Mouse (Mus musculus) testis, adult 2 months (tissue): ENCODE measurements at regions not wholly inside any gene's neighbourhood (a gene's known extent, or its start where the extent isn't known, plus 50 kb on each side); places are given as distances from the start of the nearest gene placed in this dataset.

Source experiments
- H3K27ac ChIP-seq: fragments of 200-500 bp; 2 replicates; pipeline ENCODE4 v1.5.1; 2012; ENCODE audit warnings: low read depth, low read length; ENCODE audit not compliant: control insufficient read depth, insufficient read depth
- H3K27me3 ChIP-seq: fragments of 200-500 bp; 2 replicates; pipeline ENCODE4 v1.6.1; 2012; ENCODE audit warnings: mild to moderate bottlenecking, low read length, moderate library complexity; ENCODE audit not compliant: control insufficient read depth, insufficient read depth
- H3K36me3 ChIP-seq: fragments of 200-500 bp; 2 replicates; pipeline ENCODE4 v1.6.1; 2012; ENCODE audit warnings: mild to moderate bottlenecking, low read length; ENCODE audit not compliant: control insufficient read depth, insufficient read depth
- H3K4me1 ChIP-seq: fragments of 200-500 bp; 2 replicates; pipeline ENCODE4 v1.6.1; 2012; ENCODE audit warnings: low read length; ENCODE audit not compliant: control insufficient read depth, insufficient read depth
- H3K4me3 ChIP-seq: fragments of 200-500 bp; 2 replicates; pipeline ENCODE4 v1.5.1; 2012; ENCODE audit warnings: low read depth, mild to moderate bottlenecking, low read length, moderate library complexity, mixed read lengths; ENCODE audit not compliant: control insufficient read depth
- CTCF ChIP-seq: fragments of 200-500 bp; IDR thresholded peaks from 2 replicates; pipeline ENCODE4 v1.5.1; 2012; ENCODE audit warnings: low read depth, mild to moderate bottlenecking, inconsistent platforms, low read length, moderate library complexity; ENCODE audit not compliant: control insufficient read depth, insufficient read depth, insufficient replicate concordance
- POLR2A ChIP-seq: fragments of 200-500 bp; IDR thresholded peaks from 2 replicates; pipeline ENCODE4 v1.6.1; 2012; ENCODE audit warnings: low read depth, mild to moderate bottlenecking, inconsistent platforms, low read length, moderate library complexity; ENCODE audit not compliant: control insufficient read depth

DNA sequence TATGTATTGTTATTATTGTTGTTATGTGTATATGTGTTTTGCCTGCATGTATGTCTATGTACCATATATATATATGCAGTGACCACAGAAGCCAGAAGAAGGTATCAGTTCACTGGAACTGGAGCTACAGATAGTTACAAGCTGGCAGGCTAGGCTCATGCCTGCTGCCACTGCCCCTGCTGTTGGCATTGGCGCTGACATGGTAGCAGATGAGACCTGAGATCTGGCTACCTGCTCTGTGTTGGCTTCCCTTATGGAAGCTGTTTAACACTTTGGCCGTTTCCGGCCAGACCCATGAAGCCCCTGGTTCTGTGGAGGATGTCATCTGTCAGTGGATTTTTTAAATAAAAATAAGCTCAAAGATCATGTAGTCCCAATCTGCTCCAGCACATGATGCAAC, 178.1 kb downstream of the Mex3b start:
- H3K4me3 ChIP-seq = no peak overlapping the region
- H3K4me1 ChIP-seq = no peaks in the 10 kb centered on the region
- no peaks in the 10 kb centered on the region for H3K27me3 ChIP-seq
- H3K36me3 ChIP-seq = no peaks in the 10 kb centered on the region
- TF ChIP-seq CTCF = no peak
- TF ChIP-seq POLR2A = no peak
- H3K27ac ChIP-seq = no peak overlapping the region

- TF ChIP-seq POLR2A = no peak
- Histone ChIP-seq H3K27ac (no peak overlapping the region), H3K4me1 (no peaks in the 10 kb centered on the region), H3K36me3 (no peaks in the 10 kb centered on the region), H3K4me3 (no peak overlapping the region), H3K27me3 (no peaks in the 10 kb centered on the region)
These were observed 182.9 kb downstream of the Mex3b start for GRCm38 (mm10) chr7:83050011-83050410.

DNA sequence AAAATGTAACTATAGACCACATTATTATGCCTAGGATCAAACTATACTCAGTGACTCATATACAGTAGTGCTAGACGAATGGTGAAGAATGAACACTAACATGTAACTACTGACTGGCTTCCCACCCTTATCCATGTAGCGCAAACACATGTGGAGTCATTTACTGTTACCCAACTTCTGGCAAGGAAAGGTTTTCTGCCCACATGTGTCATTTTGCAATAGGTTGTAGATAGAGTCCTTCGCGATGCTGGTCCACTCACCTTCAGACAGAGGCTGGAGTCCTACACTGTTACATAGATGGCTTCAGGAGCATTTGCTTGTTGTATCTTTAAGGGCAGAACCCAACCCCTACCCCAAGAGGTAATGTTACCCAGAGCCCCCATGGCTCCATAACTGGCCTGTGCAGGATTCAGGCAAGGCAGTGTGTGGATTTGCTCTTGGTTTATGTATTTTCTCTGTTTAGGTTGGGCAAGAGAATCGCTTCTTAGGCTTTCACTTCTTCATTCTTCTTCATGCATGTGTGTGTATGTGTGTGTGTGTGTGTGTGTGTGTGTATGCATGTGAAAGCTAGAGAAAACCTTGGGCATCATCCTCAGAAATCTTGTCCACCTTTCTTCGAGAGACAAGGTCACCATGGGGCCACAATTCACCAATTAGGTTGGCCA, 183.8 kb downstream of the Mex3b start:
- no peak overlapping the region for H3K27ac ChIP-seq
- TF ChIP-seq CTCF (no peak), POLR2A (no peak)
- H3K27me3 ChIP-seq = no peaks in the 10 kb centered on the region
- no peaks in the 10 kb centered on the region for H3K4me1 ChIP-seq
- no peak overlapping the region for H3K4me3 ChIP-seq
- no peaks in the 10 kb centered on the region for H3K36me3 ChIP-seq

DNA sequence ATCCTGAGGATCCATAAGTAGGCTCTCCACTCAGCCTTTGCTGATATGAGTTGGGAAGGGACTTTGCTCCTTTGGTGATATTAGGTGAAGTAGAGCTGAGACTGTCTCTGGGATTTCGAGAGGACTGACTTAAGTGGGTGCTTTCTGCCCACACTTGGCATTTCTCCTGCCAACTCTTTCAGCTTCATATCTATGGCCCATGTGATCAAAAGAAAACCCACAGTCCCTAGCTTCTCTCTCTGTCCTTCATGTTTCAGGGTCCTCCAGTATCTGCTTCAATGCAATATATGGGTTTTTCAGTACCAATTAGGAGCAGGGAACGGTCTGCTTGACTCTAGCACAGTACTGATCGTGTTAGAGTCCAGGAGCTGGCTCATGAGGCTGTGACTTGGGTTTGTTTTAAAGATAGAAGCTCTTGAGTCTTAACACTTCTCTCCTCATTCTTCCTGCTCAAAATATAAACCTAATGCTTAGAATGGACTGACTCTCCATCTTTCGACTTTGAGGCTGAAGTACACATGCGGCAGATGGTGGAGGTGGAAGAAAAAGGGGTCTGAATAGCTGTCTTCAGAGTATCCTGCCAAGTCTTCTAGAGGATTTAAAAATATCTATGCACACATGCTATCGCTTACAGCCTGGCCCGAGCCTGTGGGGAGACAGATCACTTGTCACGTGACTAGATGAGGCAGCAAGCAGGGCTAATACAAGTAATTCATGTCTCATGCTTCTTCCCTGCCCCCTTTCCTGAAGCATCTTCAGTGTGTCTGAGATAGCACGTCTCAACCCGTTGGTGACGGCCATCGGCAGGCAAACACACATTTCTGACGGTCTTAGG, 189.2 kb downstream of the Mex3b start:
- Histone ChIP-seq H3K36me3 (no peaks in the 10 kb centered on the region), H3K4me3 (no peak overlapping the region), H3K27ac (no peak overlapping the region), H3K27me3 (no peaks in the 10 kb centered on the region), H3K4me1 (no peaks in the 10 kb centered on the region)
- TF ChIP-seq POLR2A (no peak), CTCF (no peak)

DNA sequence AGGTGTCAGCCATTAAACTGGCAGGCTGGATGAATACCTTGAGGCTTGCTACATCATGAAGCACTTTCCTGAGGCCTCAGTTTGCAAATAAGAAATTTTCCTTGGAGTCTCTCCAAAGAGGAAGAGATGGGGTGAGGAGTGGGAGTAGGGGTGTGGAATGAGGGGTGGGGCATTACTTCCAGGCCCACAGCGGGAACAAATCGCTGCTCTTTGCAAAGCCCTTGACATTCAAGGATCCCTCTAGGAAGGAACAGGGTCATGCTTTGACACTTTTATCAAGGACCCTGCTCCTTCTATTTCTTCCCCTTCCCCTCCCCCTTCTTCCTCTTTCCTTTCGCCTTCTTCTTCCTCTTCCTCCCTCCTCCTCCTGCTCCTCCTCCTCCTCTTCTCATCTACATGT, 193.2 kb downstream of the Mex3b start:
- no peak for TF ChIP-seq CTCF
- TF ChIP-seq POLR2A = no peak
- no peaks in the 10 kb centered on the region for H3K4me1 ChIP-seq
- H3K27ac ChIP-seq = no peak overlapping the region
- H3K27me3 ChIP-seq = no peaks in the 10 kb centered on the region
- H3K36me3 ChIP-seq = no peaks in the 10 kb centered on the region
- H3K4me3 ChIP-seq = no peak overlapping the region

DNA sequence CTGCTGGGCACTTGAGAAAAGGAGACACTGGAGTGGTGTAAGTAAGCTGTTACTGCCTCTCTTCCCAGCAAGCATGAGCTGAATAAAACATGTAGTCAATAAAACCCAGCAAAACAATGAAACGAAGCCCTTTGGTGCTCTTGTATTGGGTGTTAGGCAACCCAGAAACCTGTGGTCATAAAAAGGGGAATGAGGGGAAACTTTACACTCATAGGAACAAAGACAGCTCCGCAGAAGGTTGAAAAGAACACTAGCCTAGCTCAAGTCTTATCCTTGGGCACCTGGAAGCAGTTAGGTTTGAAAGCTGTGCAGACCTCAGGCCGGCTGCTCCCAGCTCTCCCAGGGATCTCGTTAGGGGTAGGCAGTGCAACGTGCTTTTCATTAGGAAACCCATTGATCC, 193.6 kb downstream of the Mex3b start:
- Histone ChIP-seq H3K27me3 (no peaks in the 10 kb centered on the region), H3K4me3 (no peak overlapping the region), H3K36me3 (no peaks in the 10 kb centered on the region), H3K27ac (no peak overlapping the region), H3K4me1 (no peaks in the 10 kb centered on the region)
- TF ChIP-seq CTCF = no peak
- TF ChIP-seq POLR2A = no peak

DNA sequence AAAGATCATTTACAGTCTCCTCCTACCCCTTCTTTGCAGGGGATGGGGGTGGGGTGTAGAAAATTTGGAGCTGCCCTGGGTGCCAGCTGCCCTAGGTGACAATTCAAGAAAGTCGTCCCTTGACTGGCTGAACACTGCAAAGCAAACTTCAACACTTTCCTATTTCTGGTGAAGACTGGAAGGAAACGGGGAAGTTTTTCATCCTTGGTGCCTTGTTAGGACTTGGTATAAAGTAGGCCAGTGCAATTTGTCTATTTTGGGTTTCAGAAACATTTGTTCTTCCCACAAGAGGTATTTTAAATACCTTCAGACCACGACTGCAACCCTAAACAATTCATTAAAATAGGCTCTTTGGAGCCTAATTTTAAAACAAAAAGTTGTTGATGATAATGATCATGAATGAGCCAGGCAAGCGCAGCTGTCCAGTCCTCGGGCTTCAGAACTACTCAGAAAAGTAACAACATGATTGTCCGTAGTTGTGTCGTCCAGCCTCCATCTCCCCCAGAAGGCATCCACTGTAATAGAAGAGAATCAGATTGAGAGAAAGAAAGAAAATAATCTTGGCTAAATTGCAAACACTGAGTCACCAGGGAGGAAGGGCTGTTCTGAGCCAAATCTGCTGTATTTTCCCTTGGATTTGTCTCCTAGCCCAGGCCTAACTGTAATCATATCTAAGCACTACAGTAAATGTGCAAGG, 194.2 kb downstream of the Mex3b start:
- Histone ChIP-seq H3K36me3 (no peaks in the 10 kb centered on the region), H3K4me3 (no peak overlapping the region), H3K4me1 (no peaks in the 10 kb centered on the region), H3K27me3 (no peaks in the 10 kb centered on the region), H3K27ac (no peak overlapping the region)
- TF ChIP-seq POLR2A (no peak), CTCF (no peak)
